Mouse (Mus musculus): Measurements from ENCODE around the gene Ttc39b. TPM values are rescaled to one million over a fixed set of nuclear protein-coding genes. Genes with fewer than 3 reads are reported as not detected.

Gene Ttc39b
- polyA plus RNA-seq, 1 experiment: 4.1 TPM

- no peak for TF ChIP-seq CTCF (IDR thresholded peaks at IDR 0.05; ENCODE audit: extremely low read depth, insufficient read depth, insufficient read length, insufficient replicate concordance)
- no peak for TF ChIP-seq POLR2A (IDR thresholded peaks at IDR 0.05; ENCODE audit: low read depth, low read length)
- no peak overlapping the region for H3K27ac ChIP-seq (ENCODE audit: insufficient read depth, low read length)
- peaks cover 14% of the 10 kb centered on the region for H3K36me3 ChIP-seq (ENCODE audit: control insufficient read depth, insufficient read depth, low read length)
- DNase-seq (ENCODE audit: low read depth in 1 of 2, low spot score in 2 of 2): no peak
- no peaks in the 10 kb centered on the region for H3K27me3 ChIP-seq (ENCODE audit: control insufficient read depth, insufficient read depth, low read length)
- H3K4me1 ChIP-seq (ENCODE audit: control insufficient read depth, insufficient read depth, insufficient read length): no peaks in the 10 kb centered on the region; the same call in 1 of the 2 replicates
- no peak overlapping the region for H3K4me3 ChIP-seq (ENCODE audit: extremely low read depth, insufficient read depth, insufficient read length)
- 86% methylated on average over 11 of the region's 11 CpGs for WGBS
These were observed 89.3 kb downstream of the Ttc39b start for GRCm38 (mm10) chr4:83234739-83235138.

- Histone ChIP-seq H3K27me3 (ENCODE audit: control insufficient read depth, insufficient read depth, low read length) (no peaks in the 10 kb centered on the region), H3K4me3 (ENCODE audit: extremely low read depth, insufficient read depth, insufficient read length) (no peak overlapping the region), H3K36me3 (ENCODE audit: control insufficient read depth, insufficient read depth, low read length) (peaks cover 14% of the 10 kb centered on the region), H3K4me1 (ENCODE audit: control insufficient read depth, insufficient read depth, insufficient read length) (no peaks in the 10 kb centered on the region; the same call in 1 of the 2 replicates), H3K27ac (ENCODE audit: insufficient read depth, low read length) (no peak overlapping the region)
- no peak for TF ChIP-seq POLR2A (IDR thresholded peaks at IDR 0.05; ENCODE audit: low read depth, low read length)
- no peak for TF ChIP-seq CTCF (IDR thresholded peaks at IDR 0.05; ENCODE audit: extremely low read depth, insufficient read depth, insufficient read length, insufficient replicate concordance)
- DNase-seq (ENCODE audit: low read depth in 1 of 2, low spot score in 2 of 2): peak in 1 of 2 experiments; percentile 14
- WGBS: 40% methylated on average over 7 of the region's 7 CpGs
These were observed 89.9 kb downstream of the Ttc39b start for GRCm38 (mm10) chr4:83234132-83234531.

- no peak for TF ChIP-seq POLR2A (IDR thresholded peaks at IDR 0.05; ENCODE audit: low read depth, low read length)
- no peak for TF ChIP-seq CTCF (IDR thresholded peaks at IDR 0.05; ENCODE audit: extremely low read depth, insufficient read depth, insufficient read length, insufficient replicate concordance)
- WGBS: 84% methylated on average over 22 of the region's 22 CpGs
These were observed 90.6 kb downstream of the Ttc39b start for GRCm38 (mm10) chr4:83233181-83234123.

GRCm38 (mm10) chr4:83232315-83232880 is 91.7 kb downstream of the Ttc39b start:
- WGBS: 85% methylated on average over 9 of the region's 9 CpGs

More at GRCm38 (mm10) chr4:83233181-83234123, 90.6 kb downstream of the Ttc39b start:
- H3K27me3 ChIP-seq (ENCODE audit: control insufficient read depth, insufficient read depth, low read length): no peaks in the 10 kb centered on the region
- peaks cover 14% of the 10 kb centered on the region for H3K36me3 ChIP-seq (ENCODE audit: control insufficient read depth, insufficient read depth, low read length)
- no peaks in the 10 kb centered on the region; the same call in 1 of the 2 replicates for H3K4me1 ChIP-seq (ENCODE audit: control insufficient read depth, insufficient read depth, insufficient read length)
- no peak overlapping the region for H3K27ac ChIP-seq (ENCODE audit: insufficient read depth, low read length)
- no peak overlapping the region for H3K4me3 ChIP-seq (ENCODE audit: extremely low read depth, insufficient read depth, insufficient read length)
- no peak for DNase-seq (ENCODE audit: low read depth in 1 of 2, low spot score in 2 of 2)

GRCm38 (mm10) chr4:83228664-83229283 is 95.3 kb downstream of the Ttc39b start:
- DNase-seq (ENCODE audit: low read depth in 1 of 2, low spot score in 2 of 2): no peak
- no peak overlapping the region for H3K4me3 ChIP-seq (ENCODE audit: extremely low read depth, insufficient read depth, insufficient read length)
- peaks cover 8% of the 10 kb centered on the region for H3K36me3 ChIP-seq (ENCODE audit: control insufficient read depth, insufficient read depth, low read length)
- no peaks in the 10 kb centered on the region for H3K27me3 ChIP-seq (ENCODE audit: control insufficient read depth, insufficient read depth, low read length)
- 82% methylated on average over 9 of the region's 9 CpGs for WGBS
- TF ChIP-seq CTCF (IDR thresholded peaks at IDR 0.05; ENCODE audit: extremely low read depth, insufficient read depth, insufficient read length, insufficient replicate concordance): no peak
- no peak for TF ChIP-seq POLR2A (IDR thresholded peaks at IDR 0.05; ENCODE audit: low read depth, low read length)
- H3K4me1 ChIP-seq (ENCODE audit: control insufficient read depth, insufficient read depth, insufficient read length): no peaks in the 10 kb centered on the region; the same call in 1 of the 2 replicates
- no peak overlapping the region for H3K27ac ChIP-seq (ENCODE audit: insufficient read depth, low read length)

More at GRCm38 (mm10) chr4:83232315-83232880, 91.7 kb downstream of the Ttc39b start:
- Histone ChIP-seq H3K27ac (ENCODE audit: insufficient read depth, low read length) (no peak overlapping the region), H3K27me3 (ENCODE audit: control insufficient read depth, insufficient read depth, low read length) (no peaks in the 10 kb centered on the region), H3K36me3 (ENCODE audit: control insufficient read depth, insufficient read depth, low read length) (peaks cover 16% of the 10 kb centered on the region), H3K4me1 (ENCODE audit: control insufficient read depth, insufficient read depth, insufficient read length) (no peaks in the 10 kb centered on the region; the same call in 1 of the 2 replicates), H3K4me3 (ENCODE audit: extremely low read depth, insufficient read depth, insufficient read length) (no peak overlapping the region)
- no peak for DNase-seq (ENCODE audit: low read depth in 1 of 2, low spot score in 2 of 2)
- TF ChIP-seq POLR2A (IDR thresholded peaks at IDR 0.05; ENCODE audit: low read depth, low read length): no peak
- TF ChIP-seq CTCF (IDR thresholded peaks at IDR 0.05; ENCODE audit: extremely low read depth, insufficient read depth, insufficient read length, insufficient replicate concordance): no peak

GRCm38 (mm10) chr4:83228073-83228472 is 96.0 kb downstream of the Ttc39b start:
- 98% methylated on average over 10 of the region's 10 CpGs for WGBS
- H3K4me1 ChIP-seq (ENCODE audit: control insufficient read depth, insufficient read depth, insufficient read length): no peaks in the 10 kb centered on the region; the same call in 1 of the 2 replicates
- no peak overlapping the region for H3K4me3 ChIP-seq (ENCODE audit: extremely low read depth, insufficient read depth, insufficient read length)
- H3K27ac ChIP-seq (ENCODE audit: insufficient read depth, low read length): no peak overlapping the region
- DNase-seq (ENCODE audit: low read depth in 1 of 2, low spot score in 2 of 2): no peak
- peaks cover 8% of the 10 kb centered on the region for H3K36me3 ChIP-seq (ENCODE audit: control insufficient read depth, insufficient read depth, low read length)
- TF ChIP-seq CTCF (IDR thresholded peaks at IDR 0.05; ENCODE audit: extremely low read depth, insufficient read depth, insufficient read length, insufficient replicate concordance) (no peak), POLR2A (IDR thresholded peaks at IDR 0.05; ENCODE audit: low read depth, low read length) (no peak)
- no peaks in the 10 kb centered on the region for H3K27me3 ChIP-seq (ENCODE audit: control insufficient read depth, insufficient read depth, low read length)

Data from spleen, adult 2 months (tissue).